Mouse (Mus musculus) limb, embryonic 14.5 days (tissue): ENCODE results near the gene Kif4. TPM values are rescaled to one million over a fixed set of nuclear protein-coding genes. Genes with fewer than 3 reads are reported as not detected.

Source experiments
- ATAC-seq: fragments of 200-750 bp; cut with Nextera tagmentation; 2 replicates; pipeline ENCODE4 v1.8.0; 2017; ENCODE audit warnings: low read depth, moderate number of reproducible peaks, moderate TSS enrichment; ENCODE audit not compliant: low FRiP score
- DNase-seq: peaks from one replicate; pipeline ENCODE4 v3.0.0-alpha.2; 2015; ENCODE audit warnings: low spot score
- H3K27ac ChIP-seq: fragments of 300-500 bp; sonication (generic); replicated peaks from 2 replicates; pipeline ENCODE4 v1.5.1; 2014; ENCODE audit warnings: low read depth, mild to moderate bottlenecking, low read length, moderate library complexity, mixed read lengths
- H3K27me3 ChIP-seq: fragments of 300-500 bp; sonication (generic); 2 replicates; pipeline ENCODE4 v1.6.1; 2014; ENCODE audit warnings: low read length, mixed read lengths; ENCODE audit not compliant: control insufficient read depth, insufficient read depth
- H3K36me3 ChIP-seq: fragments of 300-500 bp; sonication (generic); 2 replicates; pipeline ENCODE4 v1.6.1; 2014; ENCODE audit warnings: mild to moderate bottlenecking, low read length, moderate library complexity, mixed read lengths; ENCODE audit not compliant: control insufficient read depth, insufficient read depth
- H3K4me1 ChIP-seq: fragments of 300-500 bp; sonication (generic); 2 replicates; pipeline ENCODE4 v1.6.1; 2014; ENCODE audit warnings: antibody characterized with exemption, low read length, mixed read lengths; ENCODE audit not compliant: control insufficient read depth, insufficient read depth
- H3K4me2 ChIP-seq: fragments of 300-500 bp; sonication (generic); replicated peaks from 2 replicates; pipeline ENCODE4 v1.6.1; 2014; ENCODE audit warnings: low read depth, mild to moderate bottlenecking, low read length, moderate library complexity; ENCODE audit not compliant: severe bottlenecking
- H3K4me3 ChIP-seq: fragments of 300-500 bp; sonication (generic); replicated peaks from 2 replicates; pipeline ENCODE4 v1.5.1; 2014; ENCODE audit warnings: low read length
- H3K9ac ChIP-seq: fragments of 300-500 bp; sonication (generic); 2 replicates; pipeline ENCODE4 v1.6.1; 2014; ENCODE audit warnings: mild to moderate bottlenecking, low read depth, low read length, moderate library complexity; ENCODE audit not compliant: severe bottlenecking
- H3K9me3 ChIP-seq: fragments of 300-500 bp; sonication (generic); 2 replicates; pipeline ENCODE4 v1.6.1; 2016; ENCODE audit warnings: low read length; ENCODE audit not compliant: control insufficient read depth
- POLR2A ChIP-seq: fragments of 200-500 bp; IDR thresholded peaks from 2 replicates; pipeline ENCODE4 v1.8.0; 2012; ENCODE audit warnings: inconsistent platforms, mild to moderate bottlenecking, moderate library complexity, borderline replicate concordance; ENCODE audit not compliant: insufficient read depth, insufficient read length; ENCODE audit errors: extremely low read depth
- WGBS: fragments of 180-500 bp; shearing (Covaris S2); extraction: QIAGEN DNeasy Blood & Tissue Kit; methylation state at CpG from one replicate; pipeline ENCODE4 v1.1.7; 2014; 5-methylcytosine and 5-hydroxymethylcytosine counted together
- polyA plus RNA-seq, 2 experiments: library from polyadenylated mRNA; depleted of rRNA in 1 of 2; stranded (reverse) in 1 of 2; unstranded in 1 of 2; fragments of >200 nt; fragmentation: Nextera tagmentation in 1 of 2; extraction: Ambion mirVana in 1 of 2; gene quantifications; 2 replicates each; pipeline versions ENCODE4 v1.2.1 to v1.2.3; 2012 to 2014

Kif4 gene
- polyA plus RNA-seq, 2 experiments = 17.6 to 21.1 TPM

DNA sequence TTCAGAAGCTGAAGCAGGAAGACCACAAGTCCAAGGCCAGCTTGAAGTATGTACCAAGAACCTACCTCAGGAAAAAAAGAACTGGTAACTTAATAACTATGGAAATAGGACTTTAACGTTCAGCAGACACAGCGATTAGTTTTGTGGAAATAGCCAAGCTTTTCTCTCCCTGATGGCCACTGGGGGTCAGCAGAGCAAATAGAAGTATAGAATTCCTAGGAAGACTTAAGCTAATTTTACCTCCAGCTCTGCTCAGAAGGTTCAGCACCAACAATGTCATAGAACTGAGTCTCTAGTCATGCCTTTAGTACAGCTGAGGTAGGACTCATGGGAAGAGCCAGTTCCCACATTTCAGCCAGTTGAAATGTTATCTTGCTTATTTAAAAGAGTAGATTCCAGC is 4.2 kb upstream of the Kif4 start:
- Histone ChIP-seq H3K4me1 (no peaks in the 10 kb centered on the region), H3K9me3 (no peaks in the 10 kb centered on the region), H3K9ac (no peak overlapping the region), H3K27ac (no peak overlapping the region), H3K36me3 (peaks cover 8% of the 10 kb centered on the region), H3K4me2 (no peak overlapping the region), H3K27me3 (peaks cover 4% of the 10 kb centered on the region; the same call in 1 of the 2 replicates), H3K4me3 (no peak overlapping the region)
- TF ChIP-seq POLR2A = no peak
- 67% methylated on average over 2 of the region's 2 CpGs for WGBS
- DNase-seq = no peak
- no peak for ATAC-seq

DNA sequence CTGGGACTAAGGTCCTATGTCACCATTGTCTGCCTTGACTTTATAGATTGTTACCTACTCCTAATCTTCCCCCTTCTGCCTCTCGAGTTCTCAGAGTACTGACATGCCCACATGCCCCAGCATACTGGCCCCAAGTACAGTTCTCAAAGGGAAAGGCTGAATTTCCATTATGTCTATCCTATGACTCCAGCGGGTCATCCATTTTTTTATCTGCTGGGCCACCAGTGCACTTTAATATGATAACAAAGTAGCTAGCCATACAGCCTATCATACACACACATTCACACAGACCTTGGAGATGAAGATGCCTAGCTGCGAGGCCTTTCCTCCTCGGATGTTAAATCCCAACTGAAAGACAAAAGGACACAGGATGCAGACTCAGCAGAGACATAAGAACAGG is 1.3 kb upstream of the Kif4 start:
- TF ChIP-seq POLR2A = no peak
- no peak for ATAC-seq
- Histone ChIP-seq H3K4me1 (no peaks in the 10 kb centered on the region), H3K4me3 (no peak overlapping the region), H3K9ac (no peak overlapping the region), H3K27ac (no peak overlapping the region), H3K4me2 (no peak overlapping the region), H3K9me3 (no peaks in the 10 kb centered on the region), H3K27me3 (no peaks in the 10 kb centered on the region), H3K36me3 (peaks cover 8% of the 10 kb centered on the region)
- DNase-seq = no peak
- 85% methylated on average over 4 of the region's 4 CpGs for WGBS

- peaks cover 8% of the 10 kb centered on the region for H3K36me3 ChIP-seq
- H3K27ac ChIP-seq = no peak overlapping the region
- DNase-seq (no peak), ATAC-seq (no peak)
- peak overlapping the region; percentile 66 for H3K9ac ChIP-seq
- H3K4me3 ChIP-seq = peak overlapping the region; percentile 53
- H3K4me1 ChIP-seq = no peaks in the 10 kb centered on the region
- H3K27me3 ChIP-seq = no peaks in the 10 kb centered on the region
- TF ChIP-seq POLR2A = no peak
- H3K4me2 ChIP-seq = peak overlapping the region; percentile 63
- WGBS = 32% methylated on average over 7 of the region's 7 CpGs
- no peaks in the 10 kb centered on the region for H3K9me3 ChIP-seq
These were observed 391 bp upstream of the Kif4 start for GRCm38 (mm10) chrX:100625146-100625545.

GRCm38 (mm10) chrX:100625802-100626793 is 561 bp downstream of the Kif4 start, which contains the start of gene Pdzd11:
Gene Pdzd11 (minus strand): TSS chrX:100626568.
- WGBS = 20% methylated on average over 58 of the region's 62 CpGs
- peak; percentile 99 for ATAC-seq
- H3K4me1 ChIP-seq = no peaks in the 10 kb centered on the region

GRCm38 (mm10) chrX:100629076-100629475 is 3.5 kb downstream of the Kif4 start:
- H3K36me3 ChIP-seq = no peaks in the 10 kb centered on the region
- no peak overlapping the region for H3K4me3 ChIP-seq
- TF ChIP-seq POLR2A = no peak
- H3K9me3 ChIP-seq = no peaks in the 10 kb centered on the region
- no peaks in the 10 kb centered on the region for H3K4me1 ChIP-seq
- no peaks in the 10 kb centered on the region for H3K27me3 ChIP-seq
- no peak overlapping the region for H3K4me2 ChIP-seq
- no peak overlapping the region for H3K9ac ChIP-seq
- WGBS = 93% methylated on average over 2 of the region's 2 CpGs
- no peak for DNase-seq
- ATAC-seq = no peak
- no peak overlapping the region for H3K27ac ChIP-seq

More at GRCm38 (mm10) chrX:100625802-100626793, 561 bp downstream of the Kif4 start, which contains the start of gene Pdzd11:
- peak; percentile 59; the same call in 1 of the 2 replicates for TF ChIP-seq POLR2A
- Histone ChIP-seq H3K9me3 (no peaks in the 10 kb centered on the region), H3K27me3 (no peaks in the 10 kb centered on the region), H3K9ac (peak within 1 kb of the TSS; percentile 66), H3K36me3 (peaks cover 8% of the 10 kb centered on the region), H3K4me3 (peak within 1 kb of the TSS; percentile 53), H3K4me2 (peak within 1 kb of the TSS; percentile 63), H3K27ac (peak within 1 kb of the TSS; percentile 61)
- DNase-seq = peak; percentile 93
